Mouse (Mus musculus): ENCODE data around the gene Tbrg1. TPM values are rescaled to one million over a fixed set of nuclear protein-coding genes. Genes with fewer than 3 reads are reported as not detected.
A peak's percentile ranks its signal among the peaks of the same experiment; 100 is the strongest.

Tbrg1 gene
- polyA plus RNA-seq, 1 experiment from 2014 or later, result 48.3 TPM

DNA sequence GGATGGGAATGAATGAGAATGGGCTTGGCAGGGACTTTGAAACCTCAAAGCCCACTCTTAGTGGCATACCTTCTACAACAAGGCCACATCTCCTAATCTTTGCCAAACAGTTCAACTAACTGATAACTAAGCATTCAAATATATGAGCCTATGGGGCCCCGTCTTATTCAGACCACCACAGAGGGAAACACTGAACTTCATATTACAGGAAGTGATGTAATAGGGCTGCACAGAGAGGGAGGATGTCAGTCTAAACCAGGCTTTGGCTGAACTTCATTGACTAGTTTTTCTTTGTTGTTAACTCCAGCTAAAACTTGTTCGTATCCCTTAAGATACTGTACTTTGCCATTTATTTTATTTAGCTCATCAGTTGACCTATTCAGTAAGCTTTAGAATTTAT, 27.2 kb downstream of the Tbrg1 start:
- ATAC-seq (ENCODE audit: insufficient read depth), result no peak
- 50% methylated on average over 2 of the region's 2 CpGs for WGBS (ENCODE audit: insufficient replicate concordance)

DNA sequence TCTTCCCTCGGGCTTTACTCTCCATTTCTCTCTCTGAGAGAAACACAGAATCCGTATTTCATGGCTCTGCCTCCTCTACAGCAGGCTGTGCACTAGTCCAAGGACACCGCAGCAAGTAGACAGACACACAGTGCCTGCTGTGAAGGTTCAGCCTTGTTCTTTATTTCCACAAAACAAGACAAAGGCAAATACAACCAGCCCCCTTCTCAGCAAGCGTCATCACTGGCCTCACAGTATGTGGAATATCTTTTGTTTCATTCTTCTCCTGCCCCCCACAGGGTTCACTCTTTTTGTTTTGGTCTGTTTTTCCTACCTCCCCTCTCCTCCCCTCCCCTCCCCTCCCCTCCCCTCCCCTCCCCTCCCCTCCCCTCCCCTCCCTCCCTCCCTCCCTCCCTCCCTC, 28.5 kb downstream of the Tbrg1 start:
- H3K36me3 ChIP-seq (replicated peaks), result no peaks in the 10 kb centered on the region
- H3K4me3 ChIP-seq (replicated peaks), result no peak overlapping the region
- no peak overlapping the region for H3K27ac ChIP-seq (replicated peaks)
- WGBS (ENCODE audit: insufficient replicate concordance), result 71% methylated on average over 4 of the region's 4 CpGs
- H3K27me3 ChIP-seq, result no peaks in the 10 kb centered on the region
- H3K9ac ChIP-seq, result no peak overlapping the region
- ATAC-seq (ENCODE audit: insufficient read depth), result no peak
- H3K9me3 ChIP-seq (replicated peaks), result no peaks in the 10 kb centered on the region
- H3K4me1 ChIP-seq (replicated peaks), result no peaks in the 10 kb centered on the region
- no peak overlapping the region for H3K4me2 ChIP-seq

More for the DNA sequence above, 27.2 kb downstream of the Tbrg1 start:
- no peak overlapping the region for H3K27ac ChIP-seq (replicated peaks)
- H3K27me3 ChIP-seq, result no peaks in the 10 kb centered on the region
- H3K9ac ChIP-seq, result no peak overlapping the region
- no peaks in the 10 kb centered on the region for H3K4me1 ChIP-seq (replicated peaks)
- no peaks in the 10 kb centered on the region for H3K36me3 ChIP-seq (replicated peaks)
- no peak overlapping the region for H3K4me2 ChIP-seq
- no peak overlapping the region for H3K4me3 ChIP-seq (replicated peaks)
- no peaks in the 10 kb centered on the region for H3K9me3 ChIP-seq (replicated peaks)

DNA sequence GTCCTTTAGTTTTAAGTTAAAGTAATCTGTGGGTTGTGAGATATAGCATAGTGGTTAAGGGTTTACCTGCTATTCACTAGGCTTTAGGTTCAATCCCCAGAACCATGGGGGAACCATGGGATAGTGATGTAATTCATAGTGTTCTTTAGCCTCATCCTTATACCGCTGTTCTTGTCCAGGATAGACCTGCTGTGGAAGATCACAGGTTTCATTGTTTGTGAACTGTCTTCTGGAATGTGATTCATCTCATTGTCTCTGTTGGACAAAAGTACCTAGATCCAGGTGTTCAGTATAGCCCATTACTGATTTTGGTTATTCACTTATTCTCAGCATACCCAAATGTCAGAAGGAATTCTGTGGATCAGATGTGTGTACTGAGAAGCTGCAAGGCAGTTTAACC, 29.8 kb downstream of the Tbrg1 start:
- 84% methylated on average over 1 of the region's 1 CpGs for WGBS (ENCODE audit: insufficient replicate concordance)
- H3K4me2 ChIP-seq, result no peak overlapping the region
- no peak for ATAC-seq (ENCODE audit: insufficient read depth)
- no peak overlapping the region for H3K4me3 ChIP-seq (replicated peaks)
- no peak overlapping the region for H3K27ac ChIP-seq (replicated peaks)
- no peaks in the 10 kb centered on the region for H3K27me3 ChIP-seq
- H3K9me3 ChIP-seq (replicated peaks), result no peaks in the 10 kb centered on the region
- no peaks in the 10 kb centered on the region for H3K4me1 ChIP-seq (replicated peaks)
- H3K36me3 ChIP-seq (replicated peaks), result no peaks in the 10 kb centered on the region
- H3K9ac ChIP-seq, result no peak overlapping the region

DNA sequence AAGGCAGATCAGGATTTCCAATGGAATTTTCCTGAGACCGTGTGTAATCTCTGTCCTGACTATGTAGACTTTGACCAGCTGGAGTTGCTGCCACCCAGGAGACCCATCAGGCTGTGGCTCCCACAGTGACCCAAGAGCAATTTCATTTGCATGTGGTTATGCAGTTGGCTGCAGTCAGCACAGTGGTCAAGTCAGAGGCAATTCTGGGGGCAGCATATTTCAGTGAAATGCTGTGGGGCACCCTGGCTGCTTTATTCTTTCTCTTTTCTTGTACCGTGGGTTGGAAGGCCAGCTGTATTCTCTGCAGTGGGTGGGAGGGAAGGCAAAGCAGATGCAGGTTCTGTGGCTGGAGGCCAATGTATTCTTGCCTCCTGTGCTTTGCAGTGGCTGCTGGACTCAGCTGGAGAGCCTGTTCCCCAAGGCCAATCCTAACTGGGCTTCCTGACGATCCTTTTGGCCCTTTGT, 31.0 kb downstream of the Tbrg1 start:
- no peaks in the 10 kb centered on the region for H3K27me3 ChIP-seq
- H3K27ac ChIP-seq (replicated peaks), result no peak overlapping the region
- H3K4me3 ChIP-seq (replicated peaks), result no peak overlapping the region
- 0 out of 2 replicates have a peak, but pooled peaks have one; percentile 25 for ATAC-seq (ENCODE audit: insufficient read depth)
- no peaks in the 10 kb centered on the region for H3K4me1 ChIP-seq (replicated peaks)
- 38% methylated on average over 3 of the region's 3 CpGs for WGBS (ENCODE audit: insufficient replicate concordance)
- no peaks in the 10 kb centered on the region for H3K36me3 ChIP-seq (replicated peaks)
- H3K9me3 ChIP-seq (replicated peaks), result no peaks in the 10 kb centered on the region
- H3K4me2 ChIP-seq, result no peak overlapping the region
- no peak overlapping the region for H3K9ac ChIP-seq

DNA sequence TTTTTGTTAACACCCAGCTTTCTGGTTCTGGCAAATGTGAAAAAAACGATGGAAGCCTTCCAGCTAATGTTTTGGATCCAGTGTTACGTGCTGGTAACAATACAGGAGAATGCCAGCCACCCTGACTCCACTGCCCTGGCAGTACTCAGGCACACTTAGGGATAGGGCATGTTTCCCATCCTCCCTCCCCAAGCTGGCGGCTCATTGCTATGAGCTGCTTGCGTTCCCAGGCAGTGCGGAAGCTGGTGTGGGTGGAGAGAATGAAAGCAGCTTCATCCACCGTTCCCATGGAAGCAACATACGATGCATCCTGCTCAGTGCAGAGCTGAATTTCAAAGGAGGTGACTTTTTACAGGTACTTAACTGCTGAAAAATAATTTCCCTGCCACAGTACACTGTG, 31.5 kb downstream of the Tbrg1 start:
- H3K4me2 ChIP-seq, result no peak overlapping the region
- no peaks in the 10 kb centered on the region for H3K27me3 ChIP-seq
- H3K9me3 ChIP-seq (replicated peaks), result no peaks in the 10 kb centered on the region
- no peaks in the 10 kb centered on the region for H3K4me1 ChIP-seq (replicated peaks)
- H3K4me3 ChIP-seq (replicated peaks), result no peak overlapping the region
- 54% methylated on average over 7 of the region's 7 CpGs for WGBS (ENCODE audit: insufficient replicate concordance)
- ATAC-seq (ENCODE audit: insufficient read depth), result no peak
- H3K9ac ChIP-seq, result no peak overlapping the region
- H3K36me3 ChIP-seq (replicated peaks), result no peaks in the 10 kb centered on the region
- no peak overlapping the region for H3K27ac ChIP-seq (replicated peaks)

DNA sequence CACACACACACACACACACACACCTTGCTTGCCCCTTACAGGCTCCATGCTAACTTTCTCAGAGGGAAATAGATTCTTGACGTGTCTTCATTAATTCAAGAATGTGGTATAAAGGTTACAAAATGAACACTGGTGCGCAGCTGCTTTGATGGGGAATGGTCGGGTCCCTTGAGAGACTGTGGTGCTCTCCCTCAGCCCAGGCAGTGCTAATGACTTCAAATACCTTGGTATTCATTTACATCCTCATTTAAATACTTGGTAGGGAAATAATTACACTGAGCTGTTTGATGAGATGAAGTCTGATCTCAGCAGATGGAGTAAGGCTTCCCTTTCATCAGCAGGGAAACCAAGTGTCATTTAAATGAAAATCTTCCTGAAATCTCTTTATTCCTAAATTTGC, 32.0 kb downstream of the Tbrg1 start:
- Histone ChIP-seq H3K4me3 (replicated peaks) (no peak overlapping the region), H3K4me2 (no peak overlapping the region), H3K4me1 (replicated peaks) (no peaks in the 10 kb centered on the region), H3K36me3 (replicated peaks) (no peaks in the 10 kb centered on the region), H3K27ac (replicated peaks) (no peak overlapping the region), H3K27me3 (no peaks in the 10 kb centered on the region), H3K9ac (no peak overlapping the region), H3K9me3 (replicated peaks) (no peaks in the 10 kb centered on the region)
- no peak for ATAC-seq (ENCODE audit: insufficient read depth)
- 72% methylated on average over 3 of the region's 3 CpGs for WGBS (ENCODE audit: insufficient replicate concordance)

DNA sequence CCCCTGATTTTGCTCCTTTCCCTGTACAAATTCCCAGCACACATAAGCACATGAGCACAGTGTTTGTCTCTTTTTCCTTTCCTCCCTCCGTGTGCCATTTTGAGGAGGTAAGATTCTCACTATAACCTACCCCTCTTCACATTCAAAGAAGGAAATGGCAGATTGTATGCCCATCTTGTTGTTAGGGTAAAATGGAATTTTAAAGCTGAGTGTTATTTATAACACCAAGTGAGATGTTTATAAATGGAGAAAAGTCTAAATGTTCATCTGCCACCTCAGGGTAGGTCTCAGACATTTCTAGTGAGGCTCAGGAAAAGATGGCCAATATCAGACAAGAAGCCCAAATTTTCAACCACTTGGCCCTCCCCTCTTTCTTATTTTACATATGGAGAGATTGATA, 32.6 kb downstream of the Tbrg1 start:
- no peaks in the 10 kb centered on the region for H3K27me3 ChIP-seq
- 68% methylated on average over 1 of the region's 1 CpGs for WGBS (ENCODE audit: insufficient replicate concordance)
- H3K4me2 ChIP-seq, result no peak overlapping the region
- no peaks in the 10 kb centered on the region for H3K36me3 ChIP-seq (replicated peaks)
- no peak for ATAC-seq (ENCODE audit: insufficient read depth)
- H3K9me3 ChIP-seq (replicated peaks), result no peaks in the 10 kb centered on the region
- no peak overlapping the region for H3K9ac ChIP-seq
- H3K4me1 ChIP-seq (replicated peaks), result no peaks in the 10 kb centered on the region
- no peak overlapping the region for H3K4me3 ChIP-seq (replicated peaks)
- H3K27ac ChIP-seq (replicated peaks), result no peak overlapping the region

DNA sequence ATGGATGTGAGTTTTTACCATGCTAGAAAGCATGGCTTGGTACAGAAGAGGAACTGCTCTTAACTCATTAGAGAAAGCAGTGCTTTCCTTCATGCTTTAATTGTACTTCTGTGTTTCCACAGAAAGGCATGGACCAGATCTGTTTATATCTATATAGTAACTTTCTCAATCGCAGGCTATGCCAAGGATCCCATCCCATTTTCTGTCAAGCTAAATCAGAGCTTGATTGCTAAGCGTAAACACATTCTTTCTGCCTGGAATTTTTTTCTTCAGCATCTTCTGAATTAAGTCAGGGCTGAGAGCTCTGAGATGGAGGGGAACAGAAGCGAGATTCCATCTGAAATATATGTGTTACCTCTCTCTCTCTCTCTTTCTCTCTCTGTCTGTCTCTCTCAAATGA, 33.1 kb downstream of the Tbrg1 start:
- H3K36me3 ChIP-seq (replicated peaks), result no peaks in the 10 kb centered on the region
- WGBS (ENCODE audit: insufficient replicate concordance), result 69% methylated on average over 3 of the region's 3 CpGs
- H3K4me2 ChIP-seq, result no peak overlapping the region
- no peaks in the 10 kb centered on the region for H3K4me1 ChIP-seq (replicated peaks)
- H3K27me3 ChIP-seq, result no peaks in the 10 kb centered on the region
- H3K27ac ChIP-seq (replicated peaks), result no peak overlapping the region
- H3K9ac ChIP-seq, result no peak overlapping the region
- no peaks in the 10 kb centered on the region for H3K9me3 ChIP-seq (replicated peaks)
- no peak for ATAC-seq (ENCODE audit: insufficient read depth)
- no peak overlapping the region for H3K4me3 ChIP-seq (replicated peaks)

DNA sequence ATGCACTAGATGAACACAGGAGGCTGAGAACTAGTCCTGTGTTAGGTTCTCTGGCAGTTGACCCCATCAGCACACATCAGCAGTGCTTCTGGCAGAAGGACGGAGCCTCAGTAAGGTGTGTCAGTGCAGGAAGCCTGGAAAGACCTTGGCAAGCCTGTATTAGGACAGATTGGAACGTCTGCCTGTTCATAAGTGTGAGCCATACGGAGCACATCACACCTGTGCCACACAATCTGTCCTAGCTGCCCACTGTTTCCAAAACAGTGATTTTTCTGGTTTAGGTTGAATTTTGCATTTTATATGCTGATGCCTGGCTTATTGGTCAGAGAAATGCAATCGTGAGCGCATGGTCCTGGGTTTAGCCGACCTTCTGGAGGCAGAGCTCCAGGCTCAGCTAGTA, 35.8 kb downstream of the Tbrg1 start:
- Histone ChIP-seq H3K4me1 (replicated peaks) (0 out of 2 replicates have a peak, but pooled peaks cover 3% of the 10 kb centered on the region), H3K36me3 (replicated peaks) (no peaks in the 10 kb centered on the region), H3K4me3 (replicated peaks) (no peak overlapping the region), H3K4me2 (no peak overlapping the region), H3K27ac (replicated peaks) (no peak overlapping the region), H3K9me3 (replicated peaks) (no peaks in the 10 kb centered on the region), H3K27me3 (no peaks in the 10 kb centered on the region), H3K9ac (no peak overlapping the region)
- ATAC-seq (ENCODE audit: insufficient read depth), result no peak
- 72% methylated on average over 6 of the region's 6 CpGs for WGBS (ENCODE audit: insufficient replicate concordance)

DNA sequence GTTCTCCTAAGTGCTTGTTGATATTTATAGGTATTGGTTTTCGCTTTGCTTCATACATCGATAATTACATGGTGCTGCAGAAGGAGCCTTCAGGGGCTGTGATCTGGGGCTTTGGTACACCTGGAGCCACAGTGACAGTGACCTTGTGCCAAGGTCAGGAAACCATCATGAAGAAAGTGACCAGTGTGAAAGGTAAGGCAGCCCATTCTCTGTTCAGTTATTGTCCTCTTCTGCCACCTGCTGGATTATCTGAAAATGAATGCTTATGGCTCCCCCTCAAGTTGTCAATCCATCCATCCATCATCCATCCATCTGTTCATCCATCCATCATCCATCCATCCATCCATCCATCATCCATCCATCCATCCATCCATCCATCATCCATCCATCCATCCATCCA, 40.3 kb downstream of the Tbrg1 start:
- Histone ChIP-seq H3K4me2 (no peak overlapping the region), H3K27ac (replicated peaks) (no peak overlapping the region), H3K9me3 (replicated peaks) (no peaks in the 10 kb centered on the region), H3K36me3 (replicated peaks) (no peaks in the 10 kb centered on the region), H3K4me3 (replicated peaks) (no peak overlapping the region), H3K4me1 (replicated peaks) (peaks cover 23% of the 10 kb centered on the region), H3K27me3 (no peaks in the 10 kb centered on the region), H3K9ac (no peak overlapping the region)
- ATAC-seq (ENCODE audit: insufficient read depth), result no peak
- WGBS (ENCODE audit: insufficient replicate concordance), result 44% methylated on average over 2 of the region's 2 CpGs

DNA sequence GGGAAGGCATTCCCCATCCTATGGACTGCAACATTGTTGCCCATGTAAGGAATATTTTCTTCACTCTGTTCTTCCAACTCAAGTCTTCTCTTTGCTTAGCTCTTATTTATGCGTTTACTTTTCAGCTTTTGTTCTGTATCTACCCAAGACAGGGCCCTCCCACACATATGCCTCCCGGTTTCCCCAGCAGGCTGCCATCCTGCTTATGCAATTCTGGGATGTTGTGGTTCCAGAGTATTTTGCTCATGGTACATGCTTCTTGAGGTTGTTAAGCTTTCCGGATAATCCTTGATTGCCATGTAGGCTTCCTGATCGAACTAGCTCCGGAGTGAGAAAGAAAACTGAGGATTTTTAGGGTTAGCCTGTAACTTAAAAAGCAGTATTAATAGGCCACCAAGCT, 41.9 kb downstream of the Tbrg1 start:
- no peaks in the 10 kb centered on the region for H3K27me3 ChIP-seq
- H3K36me3 ChIP-seq (replicated peaks), result no peaks in the 10 kb centered on the region
- no peak overlapping the region for H3K27ac ChIP-seq (replicated peaks)
- H3K4me2 ChIP-seq, result no peak overlapping the region
- H3K4me3 ChIP-seq (replicated peaks), result no peak overlapping the region
- peaks cover 23% of the 10 kb centered on the region for H3K4me1 ChIP-seq (replicated peaks)
- no peak overlapping the region for H3K9ac ChIP-seq
- no peaks in the 10 kb centered on the region for H3K9me3 ChIP-seq (replicated peaks)
- no peak for ATAC-seq (ENCODE audit: insufficient read depth)
- 72% methylated on average over 5 of the region's 5 CpGs for WGBS (ENCODE audit: insufficient replicate concordance)

DNA sequence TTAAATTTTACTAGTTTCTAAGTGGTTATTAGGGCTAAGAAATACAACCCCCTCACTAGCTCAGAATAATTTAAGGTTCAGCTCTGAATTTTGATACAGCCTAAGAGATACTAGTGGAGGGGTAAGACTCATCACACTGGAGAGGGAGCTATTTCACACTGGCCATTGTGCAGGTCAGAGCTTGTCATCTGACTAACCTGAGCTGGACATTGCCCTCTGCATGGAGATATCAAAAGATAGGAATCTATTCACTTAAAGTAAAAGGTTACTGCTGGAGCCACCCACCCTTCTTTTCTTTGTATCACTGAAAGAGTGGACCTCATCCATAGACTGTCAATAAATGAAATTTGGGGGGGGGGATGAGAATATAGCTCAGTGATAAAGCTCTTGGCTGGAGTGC, 42.8 kb downstream of the Tbrg1 start:
- peak overlapping the region; percentile 74 for H3K4me3 ChIP-seq (replicated peaks)
- peaks cover 23% of the 10 kb centered on the region for H3K4me1 ChIP-seq (replicated peaks)
- H3K27me3 ChIP-seq, result no peaks in the 10 kb centered on the region
- H3K36me3 ChIP-seq (replicated peaks), result no peaks in the 10 kb centered on the region
- H3K9ac ChIP-seq, result no peak overlapping the region
- no peaks in the 10 kb centered on the region for H3K9me3 ChIP-seq (replicated peaks)
- no peak for ATAC-seq (ENCODE audit: insufficient read depth)
- H3K27ac ChIP-seq (replicated peaks), result peak overlapping the region; percentile 74; the same call in 1 of the 2 replicates
- H3K4me2 ChIP-seq, result peak overlapping the region; percentile 92
